Mouse (Mus musculus): Measurements from ENCODE around the gene Ube2k. TPM values are rescaled to one million over a fixed set of nuclear protein-coding genes. Genes with fewer than 3 reads are reported as not detected.
"Not testable (repeated sequence)": the region's sequence is repeated elsewhere in the genome, so short reads cannot be mapped to it uniquely, and the experiment has no call there.

The Ube2k gene
- polyA plus RNA-seq, 1 experiment: 22.7 TPM

GRCm38 (mm10) chr5:65536068-65536465 is 966 bp upstream of the Ube2k start:
- 64% methylated on average over 10 of the region's 10 CpGs for WGBS
- not testable (repeated sequence) for DNase-seq (ENCODE audit: low read depth, low spot score)

GRCm38 (mm10) chr5:65537420-65538071 is 513 bp downstream of the Ube2k start:
- WGBS: 1% methylated on average over 54 of the region's 59 CpGs
- no peak for DNase-seq (ENCODE audit: low read depth, low spot score)

GRCm38 (mm10) chr5:65538121-65538520 is 1.1 kb downstream of the Ube2k start:
- DNase-seq (ENCODE audit: low read depth, low spot score): no peak
- under 1% methylated on average over 4 of the region's 4 CpGs for WGBS

GRCm38 (mm10) chr5:65538829-65539228 is 1.8 kb downstream of the Ube2k start:
- no peak for DNase-seq (ENCODE audit: low read depth, low spot score)
- WGBS: 11% methylated on average over 4 of the region's 4 CpGs

GRCm38 (mm10) chr5:65539786-65540185 is 2.8 kb downstream of the Ube2k start:
- no peak for DNase-seq (ENCODE audit: low read depth, low spot score)
- WGBS: 95% methylated on average over 3 of the region's 3 CpGs

GRCm38 (mm10) chr5:65541889-65542288 is 4.9 kb downstream of the Ube2k start:
- WGBS: 65% methylated on average over 3 of the region's 3 CpGs
- DNase-seq (ENCODE audit: low read depth, low spot score): no peak

- WGBS: 51% methylated on average over 1 of the region's 1 CpGs
These were observed 6.5 kb downstream of the Ube2k start for GRCm38 (mm10) chr5:65543491-65543890.

GRCm38 (mm10) chr5:65544616-65545015 is 7.6 kb downstream of the Ube2k start:
- no peak for DNase-seq (ENCODE audit: low read depth, low spot score)
- 92% methylated on average over 2 of the region's 2 CpGs for WGBS

More at GRCm38 (mm10) chr5:65543491-65543890, 6.5 kb downstream of the Ube2k start:
- no peak for DNase-seq (ENCODE audit: low read depth, low spot score)

GRCm38 (mm10) chr5:65549677-65550076 is 12.6 kb downstream of the Ube2k start:
- no peak for DNase-seq (ENCODE audit: low read depth, low spot score)
- WGBS: 71% methylated on average over 1 of the region's 1 CpGs

GRCm38 (mm10) chr5:65557109-65557508 is 20.1 kb downstream of the Ube2k start:
- DNase-seq (ENCODE audit: low read depth, low spot score): no peak

- 62% methylated on average over 20 of the region's 20 CpGs for WGBS
- no peak for DNase-seq (ENCODE audit: low read depth, low spot score)
These were observed 24.3 kb downstream of the Ube2k start for GRCm38 (mm10) chr5:65561125-65561893.

GRCm38 (mm10) chr5:65565486-65565885 is 28.5 kb downstream of the Ube2k start:
- 74% methylated on average over 2 of the region's 2 CpGs for WGBS

GRCm38 (mm10) chr5:65574876-65575275 is 37.8 kb downstream of the Ube2k start:
- no peak for DNase-seq (ENCODE audit: low read depth, low spot score)
- 85% methylated on average over 2 of the region's 2 CpGs for WGBS

More at GRCm38 (mm10) chr5:65565486-65565885, 28.5 kb downstream of the Ube2k start:
- no peak for DNase-seq (ENCODE audit: low read depth, low spot score)

GRCm38 (mm10) chr5:65575896-65576295 is 38.9 kb downstream of the Ube2k start:
- DNase-seq (ENCODE audit: low read depth, low spot score): no peak

GRCm38 (mm10) chr5:65578545-65578944 is 41.5 kb downstream of the Ube2k start:
- 77% methylated on average over 3 of the region's 3 CpGs for WGBS
- no peak for DNase-seq (ENCODE audit: low read depth, low spot score)

More at GRCm38 (mm10) chr5:65575896-65576295, 38.9 kb downstream of the Ube2k start:
- 71% methylated on average over 2 of the region's 2 CpGs for WGBS

- DNase-seq (ENCODE audit: low read depth, low spot score): peak; percentile 31
- WGBS: 43% methylated on average over 5 of the region's 5 CpGs
These were observed 49.3 kb downstream of the Ube2k start for GRCm38 (mm10) chr5:65586291-65586690.

GRCm38 (mm10) chr5:65590199-65590598 is 53.2 kb downstream of the Ube2k start:
- DNase-seq (ENCODE audit: low read depth, low spot score): no peak
- WGBS: 76% methylated on average over 1 of the region's 1 CpGs

- 87% methylated on average over 2 of the region's 2 CpGs for WGBS
- no peak for DNase-seq (ENCODE audit: low read depth, low spot score)
These were observed 55.4 kb downstream of the Ube2k start for GRCm38 (mm10) chr5:65592421-65592820.

GRCm38 (mm10) chr5:65599681-65600080 is 62.6 kb downstream of the Ube2k start:
- no peak for DNase-seq (ENCODE audit: low read depth, low spot score)
- 83% methylated on average over 7 of the region's 7 CpGs for WGBS

GRCm38 (mm10) chr5:65606820-65607219 is 69.8 kb downstream of the Ube2k start:
- no peak for DNase-seq (ENCODE audit: low read depth, low spot score)
- WGBS: 80% methylated on average over 1 of the region's 1 CpGs

- no peak for DNase-seq (ENCODE audit: low read depth, low spot score)
- 72% methylated on average over 5 of the region's 5 CpGs for WGBS
These were observed 72.7 kb downstream of the Ube2k start for GRCm38 (mm10) chr5:65609769-65610168.

Measured in large intestine, adult 2 months (tissue).